Mouse (Mus musculus): ENCODE results near the gene Ccdc120. TPM values are rescaled to one million over a fixed set of nuclear protein-coding genes. Genes with fewer than 3 reads are reported as not detected.

Ccdc120 gene
- polyA plus RNA-seq, 1 experiment, result 1.8 TPM

- Histone ChIP-seq H3K27ac (ENCODE audit: control insufficient read depth, insufficient read depth, low read depth, low read length) (no peak overlapping the region), H3K27me3 (ENCODE audit: control insufficient read depth, insufficient read depth, low read length) (no peaks in the 10 kb centered on the region), H3K4me1 (ENCODE audit: control insufficient read depth, insufficient read depth, low read length) (no peaks in the 10 kb centered on the region), H3K4me3 (ENCODE audit: control insufficient read depth, low read depth, low read length) (no peak overlapping the region), H3K36me3 (ENCODE audit: control insufficient read depth, insufficient read depth, low read length) (no peaks in the 10 kb centered on the region)
- TF ChIP-seq POLR2A (IDR thresholded peaks at IDR 0.05; ENCODE audit: control insufficient read depth, low read depth, low read length) (no peak), CTCF (IDR thresholded peaks at IDR 0.05; ENCODE audit: control insufficient read depth, insufficient read depth, insufficient replicate concordance, low read depth, low read length) (no peak)
Measured at GRCm38 (mm10) chrX:7690486-7690885, 60.2 kb downstream of the Ccdc120 start.

- no peaks in the 10 kb centered on the region for H3K36me3 ChIP-seq (ENCODE audit: control insufficient read depth, insufficient read depth, low read length)
- TF ChIP-seq POLR2A (IDR thresholded peaks at IDR 0.05; ENCODE audit: control insufficient read depth, low read depth, low read length) (no peak), CTCF (IDR thresholded peaks at IDR 0.05; ENCODE audit: control insufficient read depth, insufficient read depth, insufficient replicate concordance, low read depth, low read length) (no peak)
- no peaks in the 10 kb centered on the region for H3K4me1 ChIP-seq (ENCODE audit: control insufficient read depth, insufficient read depth, low read length)
- no peak overlapping the region for H3K4me3 ChIP-seq (ENCODE audit: control insufficient read depth, low read depth, low read length)
- no peaks in the 10 kb centered on the region for H3K27me3 ChIP-seq (ENCODE audit: control insufficient read depth, insufficient read depth, low read length)
- no peak overlapping the region for H3K27ac ChIP-seq (ENCODE audit: control insufficient read depth, insufficient read depth, low read depth, low read length)
Measured at GRCm38 (mm10) chrX:7688321-7688720, 62.4 kb downstream of the Ccdc120 start.

Other genes with a start within 250 kb of the Ccdc120 start
- 0.23 and 0.26 TPM in 2 replicates for gene Foxp3, start 177.3 kb downstream of the Ccdc120 start, polyA plus RNA-seq (2012; rRNA removed)
- gene Ppp1r3f, start 176.6 kb downstream of the Ccdc120 start, polyA plus RNA-seq (2012; rRNA removed), result 3.0 and 3.1 TPM in 2 replicates
- 1.4 and 1.8 TPM in 2 replicates for gene Ccdc22, start 145.4 kb downstream of the Ccdc120 start, polyA plus RNA-seq (2012; rRNA removed)
- 0.09 and 0.11 TPM in 2 replicates for gene Cacna1f, start 143.8 kb downstream of the Ccdc120 start, polyA plus RNA-seq (2012; rRNA removed)
- gene Syp, start 112.4 kb downstream of the Ccdc120 start, polyA plus RNA-seq (2012; rRNA removed), result 0.28 and 0.33 TPM in 2 replicates
- gene Prickle3, start 93.6 kb downstream of the Ccdc120 start, polyA plus RNA-seq (2012; rRNA removed), result 1.1 and 1.5 TPM in 2 replicates
- gene Plp2, start 79.5 kb downstream of the Ccdc120 start, polyA plus RNA-seq (2012; rRNA removed), result 6.2 and 12.9 TPM in 2 replicates
- 0.17 and 0.21 TPM in 2 replicates for gene Magix, start 69.7 kb downstream of the Ccdc120 start, polyA plus RNA-seq (2012; rRNA removed)
- gene Gpkow, start 53.8 kb downstream of the Ccdc120 start, polyA plus RNA-seq (2012; rRNA removed), result 3.8 and 4.0 TPM in 2 replicates
- 8.0 and 9.4 TPM in 2 replicates for gene Wdr45, start 36.6 kb downstream of the Ccdc120 start, polyA plus RNA-seq (2012; rRNA removed)
- 0.32 and 0.40 TPM in 2 replicates for gene Gm45208, start 28.7 kb downstream of the Ccdc120 start, polyA plus RNA-seq (2012; rRNA removed)
- gene Praf2, start 22.5 kb downstream of the Ccdc120 start, polyA plus RNA-seq (2012; rRNA removed), result 1.5 and 2.8 TPM in 2 replicates
- gene Tfe3, start 11.7 kb upstream of the Ccdc120 start, polyA plus RNA-seq (2012; rRNA removed), result 11.9 and 14.2 TPM in 2 replicates
- gene Gripap1, start 38.9 kb upstream of the Ccdc120 start, polyA plus RNA-seq (2012; rRNA removed), result 11.3 and 11.9 TPM in 2 replicates
- gene Kcnd1, start 71.4 kb upstream of the Ccdc120 start, polyA plus RNA-seq (2012; rRNA removed), result 0.79 and 1.3 TPM in 2 replicates
- gene Otud5, start 90.5 kb upstream of the Ccdc120 start, polyA plus RNA-seq (2012; rRNA removed), result 7.0 and 8.2 TPM in 2 replicates
- gene Pim2, start 127.4 kb upstream of the Ccdc120 start, polyA plus RNA-seq (2012; rRNA removed), result 4.5 and 4.6 TPM in 2 replicates
- gene Slc35a2, start 133.1 kb upstream of the Ccdc120 start, polyA plus RNA-seq (2012; rRNA removed), result 19.8 and 22.3 TPM in 2 replicates
- gene Pqbp1, start 148.4 kb upstream of the Ccdc120 start, polyA plus RNA-seq (2012; rRNA removed), result 6.9 and 7.2 TPM in 2 replicates
- gene Timm17b, start 148.5 kb upstream of the Ccdc120 start, polyA plus RNA-seq (2012; rRNA removed), result 19.0 and 21.0 TPM in 2 replicates
- not detected in 2 replicates for gene Gm10491, start 156.9 kb upstream of the Ccdc120 start, polyA plus RNA-seq (2012; rRNA removed)
- not detected in 2 replicates for gene Gm10490, start 158.6 kb upstream of the Ccdc120 start, polyA plus RNA-seq (2012; rRNA removed)
- 8.2 and 10.0 TPM in 2 replicates for gene Pcsk1n, start 168.9 kb upstream of the Ccdc120 start, polyA plus RNA-seq (2012; rRNA removed)
- gene Eras, start 177.7 kb upstream of the Ccdc120 start, polyA plus RNA-seq (2012; rRNA removed), result 0.32 and 0.41 TPM in 2 replicates
- gene Hdac6, start 197.0 kb upstream of the Ccdc120 start, polyA plus RNA-seq (2012; rRNA removed), result 63.1 and 65.4 TPM in 2 replicates
- 16.8 and 22.1 TPM in 2 replicates for gene Gata1, start 227.2 kb upstream of the Ccdc120 start, polyA plus RNA-seq (2012; rRNA removed)